Mouse (Mus musculus) spleen, adult 2 months (tissue): Measurements from ENCODE around the gene Castor1.

Experiments used
- CTCF ChIP-seq: fragments of 200-500 bp; IDR thresholded peaks from 2 replicates; pipeline ENCODE4 v1.5.1; 2011; ENCODE audit warnings: mild to moderate bottlenecking, inconsistent platforms; ENCODE audit not compliant: insufficient read depth, insufficient read length, insufficient replicate concordance; ENCODE audit errors: extremely low read depth
- POLR2A ChIP-seq: fragments of 200-500 bp; IDR thresholded peaks from 2 replicates; pipeline ENCODE4 v1.6.1; 2011; ENCODE audit warnings: low read depth, low read length, inconsistent platforms

- TF ChIP-seq CTCF (no peak), POLR2A (no peak)
Observed at GRCm38 (mm10) chr11:4193420-4193819, 24.6 kb upstream of the Castor1 start.
